Mouse (Mus musculus) embryonic facial prominence, embryonic 13.5 days (tissue): ENCODE data around the gene Gjb1. TPM values are rescaled to one million over a fixed set of nuclear protein-coding genes. Genes with fewer than 3 reads are reported as not detected.
"Not testable (repeated sequence)": the region's sequence is repeated elsewhere in the genome, so short reads cannot be mapped to it uniquely, and the experiment has no call there.

Source experiments
- ATAC-seq: fragments of 200-750 bp; cut with Nextera tagmentation; 2 replicates; pipeline ENCODE4 v1.8.0; 2017; ENCODE audit warnings: low read depth; ENCODE audit not compliant: insufficient number of reproducible peaks, insufficient read depth, low FRiP score, low TSS enrichment
- H3K27ac ChIP-seq: fragments of 300-500 bp; sonication (generic); 2 replicates; pipeline ENCODE4 v1.5.1; 2015; ENCODE audit warnings: moderate library complexity, mild to moderate bottlenecking, inconsistent platforms
- H3K27me3 ChIP-seq: fragments of 300-500 bp; sonication (generic); 2 replicates; pipeline ENCODE4 v1.6.1; 2015; ENCODE audit warnings: mild to moderate bottlenecking, inconsistent platforms
- H3K36me3 ChIP-seq: fragments of 300-500 bp; sonication (generic); 2 replicates; pipeline ENCODE4 v1.6.1; 2015; ENCODE audit warnings: mild to moderate bottlenecking, inconsistent platforms
- H3K4me1 ChIP-seq: fragments of 300-500 bp; sonication (generic); 2 replicates; pipeline ENCODE4 v1.6.1; 2015; ENCODE audit warnings: inconsistent platforms
- H3K4me2 ChIP-seq: fragments of 300-500 bp; sonication (generic); 2 replicates; pipeline ENCODE4 v1.6.1; 2015; ENCODE audit warnings: moderate library complexity, mild to moderate bottlenecking, inconsistent platforms
- H3K4me3 ChIP-seq: fragments of 300-500 bp; sonication (generic); 2 replicates; pipeline ENCODE4 v1.5.1; 2015; ENCODE audit warnings: mild to moderate bottlenecking, inconsistent platforms
- H3K9ac ChIP-seq: fragments of 300-500 bp; sonication (generic); 2 replicates; pipeline ENCODE4 v1.6.1; 2015; ENCODE audit warnings: mild to moderate bottlenecking, inconsistent platforms
- H3K9me3 ChIP-seq: fragments of 300-500 bp; sonication (generic); 2 replicates; pipeline ENCODE4 v1.6.1; 2016; ENCODE audit warnings: inconsistent platforms
- WGBS: fragments of 180-500 bp; shearing (Covaris S2); methylation state at CpG from one replicate; pipeline ENCODE4 v1.1.7; 2015; ENCODE audit warnings: mixed read lengths; 5-methylcytosine and 5-hydroxymethylcytosine counted together
- polyA plus RNA-seq: library from polyadenylated mRNA; unstranded; fragments of >200 nt; fragmentation: Nextera tagmentation; extraction: Ambion mirVana; gene quantifications from 2 replicates; pipeline ENCODE4 v1.2.1, GENCODE M21; 2015

Gjb1 gene
- polyA plus RNA-seq: 1.8 TPM in 1 of 2 replicates, not detected in the other

DNA sequence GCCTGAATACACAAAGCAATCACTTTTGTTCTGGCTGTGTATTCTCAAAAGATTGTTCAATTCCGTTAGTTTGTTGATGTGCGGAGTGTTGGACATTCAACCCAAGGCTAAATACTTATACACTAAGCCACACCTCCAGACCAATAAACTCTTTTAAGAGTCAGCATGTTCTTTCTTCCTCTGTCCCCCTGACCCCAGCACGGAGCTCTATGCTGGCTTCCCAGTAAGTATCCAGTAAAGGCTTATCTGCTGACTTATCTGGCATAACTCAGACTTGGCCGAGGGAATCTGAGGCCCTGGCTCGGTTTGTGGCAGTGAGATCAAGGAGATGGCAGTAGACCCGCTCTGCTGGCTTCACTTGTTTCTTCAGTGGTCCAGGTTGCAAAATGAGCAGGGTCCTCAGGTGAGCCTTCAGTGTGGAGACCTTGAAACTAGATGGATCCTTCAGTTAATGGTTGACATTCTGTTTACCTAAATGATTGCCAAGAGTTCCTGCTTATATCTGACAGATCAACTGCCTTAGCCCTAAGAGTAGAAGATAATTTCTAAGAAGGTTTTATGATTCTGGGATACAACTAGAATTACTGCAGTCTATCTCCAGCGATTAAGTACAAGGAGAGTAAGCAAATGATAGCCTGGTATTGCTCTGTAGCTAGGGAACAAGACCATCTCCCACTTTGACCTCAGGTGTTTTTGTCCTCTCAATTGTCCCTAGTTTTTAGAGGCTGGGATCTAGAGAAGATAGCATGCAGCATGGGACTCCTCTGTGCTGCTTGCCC is at the start of gene Gjb1:
Gene Gjb1 (plus strand): TSS at position 189 of the 779 bp plus-strand sequence.
- 77% methylated on average over 7 of the region's 7 CpGs for WGBS
- no peak for ATAC-seq
- H3K4me1 ChIP-seq: no peaks in the 10 kb centered on the region
- no peaks in the 10 kb centered on the region for H3K36me3 ChIP-seq
- no peak within 1 kb of the TSS for H3K27ac ChIP-seq
- no peak within 1 kb of the TSS for H3K4me2 ChIP-seq
- H3K27me3 ChIP-seq: peaks cover 57% of the 10 kb centered on the region
- H3K9ac ChIP-seq: no peak within 1 kb of the TSS
- no peaks in the 10 kb centered on the region for H3K9me3 ChIP-seq
- H3K4me3 ChIP-seq: no peak within 1 kb of the TSS

DNA sequence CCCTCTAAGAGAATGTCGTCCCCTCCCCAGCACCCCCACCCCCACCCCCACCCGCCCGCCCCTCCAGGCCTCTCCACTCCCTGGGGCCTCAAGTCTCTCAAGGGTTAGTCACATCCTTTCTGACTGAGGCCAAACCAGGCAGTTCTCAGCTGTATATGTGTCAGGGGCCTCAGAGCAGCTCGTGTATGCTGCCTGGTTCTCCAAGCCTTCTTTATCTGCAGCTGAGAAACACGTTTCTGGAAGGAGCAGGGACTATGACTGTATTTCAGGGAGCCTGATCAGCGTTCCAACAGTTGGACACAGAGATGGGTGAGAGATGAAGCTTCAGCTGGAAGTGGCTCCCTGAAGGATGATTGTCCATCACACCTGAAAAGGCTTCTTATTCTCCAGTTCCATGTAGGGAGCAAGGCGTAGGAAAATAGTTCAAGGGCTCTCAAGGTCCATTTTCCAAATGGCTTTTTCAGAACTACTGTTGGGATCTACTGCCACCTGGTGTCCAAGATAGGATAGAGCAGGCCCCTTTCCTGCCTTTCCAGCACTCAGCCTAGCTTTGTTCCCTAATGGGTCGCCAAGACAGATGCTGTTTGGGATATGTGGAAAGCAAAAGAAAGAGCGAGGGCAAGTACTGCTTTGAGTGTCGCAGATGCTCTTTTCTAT is 46.7 kb upstream of the Gjb1 start:
- H3K9me3 ChIP-seq: no peaks in the 10 kb centered on the region
- H3K27ac ChIP-seq: peak overlapping the region; percentile 51; the same call in 1 of the 2 replicates
- 0 out of 2 replicates have a peak overlapping the region, but pooled peaks have one; percentile 7 for H3K4me2 ChIP-seq
- peaks cover 4% of the 10 kb centered on the region; the same call in 1 of the 2 replicates for H3K27me3 ChIP-seq
- ATAC-seq: no peak
- H3K36me3 ChIP-seq: no peaks in the 10 kb centered on the region
- no peak overlapping the region for H3K4me3 ChIP-seq
- no peak overlapping the region for H3K9ac ChIP-seq
- 25% methylated on average over 10 of the region's 10 CpGs for WGBS
- H3K4me1 ChIP-seq: peaks cover 5% of the 10 kb centered on the region; the same call in 1 of the 2 replicates

DNA sequence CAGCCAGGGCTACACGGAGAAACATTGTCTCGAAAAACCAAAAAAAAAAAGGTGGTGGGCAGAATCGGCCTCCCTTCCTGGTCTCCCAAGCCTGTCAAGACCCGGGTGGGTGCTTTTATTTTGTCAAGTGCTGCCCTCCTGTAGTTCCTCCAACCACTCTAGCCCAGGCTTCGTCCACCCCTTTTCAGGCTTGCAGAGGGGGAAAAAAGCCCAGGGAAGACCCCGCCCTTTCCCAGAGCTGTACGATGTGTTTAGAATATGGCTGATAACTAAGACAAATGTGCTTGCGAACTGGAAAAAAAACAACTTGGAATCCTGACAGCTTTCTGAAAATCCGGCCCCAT is 44.2 kb upstream of the Gjb1 start:
- H3K36me3 ChIP-seq: no peaks in the 10 kb centered on the region
- ATAC-seq: 0 out of 2 replicates have a peak, but pooled peaks have one; percentile 3
- H3K9ac ChIP-seq: peak overlapping the region; percentile 62
- H3K4me3 ChIP-seq: peak overlapping the region; percentile 37
- peaks cover 4% of the 10 kb centered on the region; the same call in 1 of the 2 replicates for H3K27me3 ChIP-seq
- H3K4me2 ChIP-seq: peak overlapping the region; percentile 52
- peaks cover 5% of the 10 kb centered on the region; the same call in 1 of the 2 replicates for H3K4me1 ChIP-seq
- no peaks in the 10 kb centered on the region for H3K9me3 ChIP-seq
- WGBS: 48% methylated on average over 9 of the region's 9 CpGs
- peak overlapping the region; percentile 92 for H3K27ac ChIP-seq

DNA sequence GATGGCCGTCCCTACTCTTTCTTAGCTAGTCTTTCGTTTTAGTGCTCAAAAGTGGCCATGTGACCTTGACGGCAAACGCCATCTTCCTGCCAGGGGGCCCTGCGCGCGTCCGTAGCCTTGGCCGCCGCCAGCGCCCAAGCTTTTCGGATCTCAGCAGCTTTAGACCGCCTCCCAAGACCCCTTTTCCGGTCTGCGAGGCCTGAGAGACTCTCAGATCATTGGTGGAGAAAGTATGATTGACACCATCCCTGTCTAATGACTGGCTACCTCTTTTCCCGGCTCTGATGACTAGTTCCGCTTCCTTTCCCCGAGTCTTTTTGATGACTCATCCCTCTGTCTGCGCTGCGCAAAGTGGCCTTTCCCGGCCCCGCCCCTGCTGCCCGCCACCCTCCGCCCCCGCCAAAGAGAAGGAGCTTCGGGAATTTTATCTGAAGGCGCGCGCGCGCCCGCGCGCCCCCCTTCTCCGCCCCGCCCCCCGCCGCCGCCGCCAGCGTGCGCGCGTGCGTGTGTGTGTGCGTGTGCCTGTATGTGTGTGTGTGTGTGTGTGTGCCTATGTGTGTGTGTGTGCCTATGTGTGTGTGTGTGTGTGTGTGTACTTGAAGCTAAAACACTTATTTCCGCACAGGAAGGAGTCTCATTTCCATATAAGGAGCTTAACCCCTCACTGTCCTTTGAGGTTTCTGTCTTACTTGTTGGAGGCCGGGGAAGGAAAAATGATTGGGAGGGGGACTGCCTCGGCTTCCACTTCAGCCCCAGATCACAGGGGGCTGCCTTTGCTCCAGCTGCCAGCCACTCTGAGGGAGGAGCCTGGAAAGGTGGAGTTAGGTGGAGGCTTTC is 43.6 kb upstream of the Gjb1 start:
- Histone ChIP-seq H3K4me2 (peak overlapping the region; percentile 57), H3K4me3 (peak overlapping the region; percentile 37), H3K9ac (peak overlapping the region; percentile 64), H3K27ac (peak overlapping the region; percentile 92), H3K4me1 (peaks cover 5% of the 10 kb centered on the region; the same call in 1 of the 2 replicates), H3K36me3 (no peaks in the 10 kb centered on the region), H3K9me3 (no peaks in the 10 kb centered on the region), H3K27me3 (peaks cover 4% of the 10 kb centered on the region; the same call in 1 of the 2 replicates)
- 16% methylated on average over 43 of the region's 49 CpGs for WGBS
- ATAC-seq: peak; percentile 93

DNA sequence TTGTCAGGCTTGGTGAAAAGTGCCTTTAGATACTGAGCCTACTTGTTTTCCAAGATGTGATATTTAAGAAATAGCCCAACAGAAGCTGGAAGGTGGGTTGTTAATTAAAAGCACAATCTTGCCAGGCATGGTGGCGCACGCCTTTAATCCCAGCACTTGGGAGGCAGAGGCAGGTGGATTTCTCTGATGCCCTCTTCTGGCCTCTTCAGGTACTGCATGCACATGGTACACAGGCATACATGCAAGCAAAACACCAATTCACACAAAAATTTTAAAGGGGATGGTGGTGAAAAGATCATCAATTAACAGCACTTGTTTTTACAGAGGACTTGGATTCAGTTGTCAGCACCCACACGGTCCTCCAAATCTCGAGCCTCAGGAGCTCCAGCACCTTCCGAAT is 41.6 kb upstream of the Gjb1 start:
- 86% methylated on average over 5 of the region's 5 CpGs for WGBS

GRCm38 (mm10) chrX:101338666-101339065 is 37.5 kb upstream of the Gjb1 start:
- 44% methylated on average over 4 of the region's 4 CpGs for WGBS
- Histone ChIP-seq H3K36me3 (no peaks in the 10 kb centered on the region), H3K4me2 (no peak overlapping the region), H3K27ac (no peak overlapping the region), H3K9ac (no peak overlapping the region), H3K9me3 (no peaks in the 10 kb centered on the region), H3K4me1 (peaks cover 2% of the 10 kb centered on the region; the same call in 1 of the 2 replicates), H3K27me3 (peaks cover 5% of the 10 kb centered on the region; the same call in 1 of the 2 replicates), H3K4me3 (no peak overlapping the region)
- no peak for ATAC-seq

More for the DNA sequence above, 41.6 kb upstream of the Gjb1 start:
- H3K27ac ChIP-seq: no peak overlapping the region
- peaks cover 8% of the 10 kb centered on the region; the same call in 1 of the 2 replicates for H3K27me3 ChIP-seq
- H3K9ac ChIP-seq: no peak overlapping the region
- no peaks in the 10 kb centered on the region for H3K36me3 ChIP-seq
- H3K4me1 ChIP-seq: peaks cover 5% of the 10 kb centered on the region; the same call in 1 of the 2 replicates
- no peak for ATAC-seq
- no peak overlapping the region for H3K4me2 ChIP-seq
- no peak overlapping the region for H3K4me3 ChIP-seq
- H3K9me3 ChIP-seq: no peaks in the 10 kb centered on the region

DNA sequence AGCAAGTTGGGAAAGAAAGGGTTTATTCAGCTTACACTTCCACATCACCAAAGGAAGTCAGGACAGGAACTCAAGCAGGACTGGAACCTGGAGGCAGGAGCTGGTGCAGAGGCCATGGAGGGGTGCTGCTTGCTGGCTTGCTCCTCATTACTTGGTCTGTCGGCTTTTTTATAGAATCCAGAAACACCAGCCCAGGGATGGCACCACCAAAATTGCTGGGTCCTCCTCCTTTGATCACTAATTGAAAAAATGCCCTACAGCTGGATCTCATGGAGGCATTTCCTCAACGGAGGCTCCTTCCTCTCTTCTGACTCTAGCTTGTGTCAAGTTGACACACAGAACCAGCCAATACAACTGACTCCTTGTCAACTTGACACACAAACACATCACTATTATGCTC is 33.3 kb upstream of the Gjb1 start:
- peaks cover 15% of the 10 kb centered on the region for H3K27me3 ChIP-seq
- not testable (repeated sequence) for H3K4me1 ChIP-seq, H3K4me3 ChIP-seq, H3K9me3 ChIP-seq, ATAC-seq, H3K27ac ChIP-seq, H3K9ac ChIP-seq, H3K4me2 ChIP-seq, H3K36me3 ChIP-seq
- WGBS: 28% methylated on average over 2 of the region's 2 CpGs

DNA sequence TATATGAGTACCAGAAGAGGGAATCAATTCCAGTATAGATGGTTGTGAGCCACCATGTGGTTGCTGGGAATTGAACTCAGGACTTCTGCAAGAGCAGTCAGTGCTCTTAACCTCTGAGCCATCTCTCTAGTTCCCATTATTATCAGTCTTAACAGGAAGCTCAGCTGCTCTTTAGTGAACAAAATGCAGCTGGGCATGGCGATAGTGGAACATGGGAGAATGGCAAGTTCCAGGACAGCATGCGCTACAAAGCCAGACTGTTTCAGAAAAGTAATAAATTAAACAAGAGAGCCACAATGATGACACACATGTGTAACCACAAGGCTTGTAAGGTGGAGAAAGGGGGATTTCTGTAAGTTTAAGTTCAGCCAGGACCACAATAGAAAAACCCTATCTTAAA is 30.7 kb upstream of the Gjb1 start:
- no peaks in the 10 kb centered on the region for H3K36me3 ChIP-seq
- H3K9ac ChIP-seq: no peak overlapping the region
- no peaks in the 10 kb centered on the region for H3K4me1 ChIP-seq
- H3K4me3 ChIP-seq: no peak overlapping the region
- H3K27me3 ChIP-seq: peaks cover 13% of the 10 kb centered on the region
- no peak overlapping the region for H3K27ac ChIP-seq
- no peak overlapping the region for H3K4me2 ChIP-seq
- 91% methylated on average over 2 of the region's 2 CpGs for WGBS
- ATAC-seq: no peak
- no peaks in the 10 kb centered on the region for H3K9me3 ChIP-seq

GRCm38 (mm10) chrX:101346475-101346874 is 29.7 kb upstream of the Gjb1 start:
- 52% methylated on average over 4 of the region's 4 CpGs for WGBS
- no peak overlapping the region for H3K9ac ChIP-seq
- H3K4me1 ChIP-seq: no peaks in the 10 kb centered on the region
- H3K4me3 ChIP-seq: no peak overlapping the region
- no peak overlapping the region for H3K4me2 ChIP-seq
- H3K36me3 ChIP-seq: no peaks in the 10 kb centered on the region
- H3K27ac ChIP-seq: no peak overlapping the region
- ATAC-seq: no peak
- H3K9me3 ChIP-seq: no peaks in the 10 kb centered on the region
- peaks cover 13% of the 10 kb centered on the region for H3K27me3 ChIP-seq

DNA sequence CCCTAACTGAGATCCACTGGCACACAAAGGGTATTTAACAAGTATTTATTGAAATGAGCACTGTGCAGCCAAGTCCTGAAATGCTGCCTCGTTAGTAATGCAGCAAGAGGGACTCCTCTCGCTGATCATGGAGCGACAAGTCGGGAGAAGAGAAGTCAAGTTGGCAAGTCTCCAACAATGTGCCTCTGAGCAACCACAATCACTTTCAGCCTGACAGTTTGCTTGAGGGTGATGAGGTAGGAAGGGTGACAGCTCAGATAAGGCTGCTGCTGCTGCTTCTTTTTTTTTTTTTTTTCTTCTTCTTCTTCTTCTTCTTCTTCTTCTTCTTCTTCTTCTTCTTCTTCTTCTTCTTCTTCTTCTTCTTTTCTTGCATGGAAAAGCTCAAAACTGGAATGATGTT is 25.0 kb upstream of the Gjb1 start:
- H3K4me1 ChIP-seq: no peaks in the 10 kb centered on the region
- ATAC-seq: no peak
- H3K4me2 ChIP-seq: no peak overlapping the region
- no peaks in the 10 kb centered on the region for H3K36me3 ChIP-seq
- H3K9me3 ChIP-seq: no peaks in the 10 kb centered on the region
- H3K4me3 ChIP-seq: no peak overlapping the region
- H3K27ac ChIP-seq: no peak overlapping the region
- 54% methylated on average over 4 of the region's 4 CpGs for WGBS
- H3K9ac ChIP-seq: no peak overlapping the region
- peaks cover 10% of the 10 kb centered on the region for H3K27me3 ChIP-seq

- H3K4me3 ChIP-seq, H3K9me3 ChIP-seq, H3K27me3 ChIP-seq, H3K27ac ChIP-seq, H3K36me3 ChIP-seq, H3K9ac ChIP-seq, ATAC-seq, H3K4me2 ChIP-seq, H3K4me1 ChIP-seq: not testable (repeated sequence)
- WGBS: 61% methylated on average over 4 of the region's 4 CpGs
Measured at GRCm38 (mm10) chrX:101358902-101359301, 17.3 kb upstream of the Gjb1 start.
